Mouse (Mus musculus) adrenal gland, adult 2 months (tissue): ENCODE data around the gene Tle6. TPM values are rescaled to one million over a fixed set of nuclear protein-coding genes. Genes with fewer than 3 reads are reported as not detected.
A peak's percentile ranks its signal among the peaks of the same experiment; 100 is the strongest.
"Not testable (repeated sequence)": the region's sequence is repeated elsewhere in the genome, so short reads cannot be mapped to it uniquely, and the experiment has no call there.

Source experiments
- DNase-seq: peaks from one replicate; pipeline ENCODE4 v3.0.0; 2021
- long read RNA-seq: library from polyadenylated mRNA; stranded (forward); transcript quantifications from one replicate; pipeline ENCODE4 v2.0.0, GENCODE M21; 2021
- polyA plus RNA-seq: library from polyadenylated mRNA; depleted of rRNA; stranded (reverse); fragments of >200 nt; gene quantifications from 2 replicates; pipeline ENCODE4 v1.2.3, GENCODE M21; 2012; rRNA removed
- total RNA-seq, 2 experiments: library from RNA; stranded (reverse); gene quantifications; 2 replicates each; pipeline ENCODE4 v1.2.3; 2021

The Tle6 gene
- total RNA-seq, result 10 to 100 TPM; 24.0 to 59.6 TPM
- 49.5 and 90.8 TPM in 2 replicates for polyA plus RNA-seq
- long read RNA-seq, transcript Tle6-201 (14 exons, 2,015 nt), result major isoform, 5 of 44 reads
- long read RNA-seq, transcript Tle6-204 (11 exons, 1,855 nt), result major isoform, 5 of 44 reads
- long read RNA-seq, partial matches to known transcripts, result 5 of 44 reads
- long read RNA-seq, other reads (novel, unspliced or antisense), result 29 of 44 reads

- peak; percentile 97 for DNase-seq
Observed at GRCm38 (mm10) chr10:81600738-81601203, at the start of gene Tle6. TSS of gene Tle6 (minus strand) at chr10:81601073.

GRCm38 (mm10) chr10:81648803-81649775 lies 48.2 kb upstream of the Tle6 start, which contains the start of gene Gm10778:
TSS of gene Gm10778 (plus strand) at chr10:81649059.
- DNase-seq, result peak; percentile 89

GRCm38 (mm10) chr10:81646015-81646555 lies 45.2 kb upstream of the Tle6 start:
- peak; percentile 56 for DNase-seq

GRCm38 (mm10) chr10:81645391-81645790 lies 44.5 kb upstream of the Tle6 start:
- DNase-seq, result no peak

- no peak for DNase-seq
Observed at GRCm38 (mm10) chr10:81644716-81645115, 43.8 kb upstream of the Tle6 start.

- DNase-seq, result no peak
Observed at GRCm38 (mm10) chr10:81644162-81644561, 43.3 kb upstream of the Tle6 start.

GRCm38 (mm10) chr10:81643449-81644055 lies 42.7 kb upstream of the Tle6 start:
- DNase-seq, result peak; percentile 98

GRCm38 (mm10) chr10:81642648-81643448 lies 42.0 kb upstream of the Tle6 start:
- DNase-seq, result no peak

GRCm38 (mm10) chr10:81641978-81642647 lies 41.2 kb upstream of the Tle6 start:
- DNase-seq, result no peak

GRCm38 (mm10) chr10:81641566-81641965 lies 40.7 kb upstream of the Tle6 start:
- DNase-seq, result no peak

- not testable (repeated sequence) for DNase-seq
Observed at GRCm38 (mm10) chr10:81640825-81641224, 40.0 kb upstream of the Tle6 start.

GRCm38 (mm10) chr10:81638101-81638500 lies 37.2 kb upstream of the Tle6 start:
- no peak for DNase-seq

- no peak for DNase-seq
Observed at GRCm38 (mm10) chr10:81636338-81636737, 35.5 kb upstream of the Tle6 start.

GRCm38 (mm10) chr10:81633253-81634099 lies 32.6 kb upstream of the Tle6 start:
- DNase-seq, result peak; percentile 93

GRCm38 (mm10) chr10:81628390-81628789 lies 27.5 kb upstream of the Tle6 start, which contains the start of gene Ankrd24:
TSS of gene Ankrd24 (plus strand) at chr10:81628540.
- no peak for DNase-seq

GRCm38 (mm10) chr10:81627836-81628220 lies 27.0 kb upstream of the Tle6 start:
- no peak for DNase-seq

- peak; percentile 94 for DNase-seq
Observed at GRCm38 (mm10) chr10:81626994-81627835, 26.3 kb upstream of the Tle6 start, which contains the start of gene Sirt6. TSS of gene Sirt6 (minus strand) at chr10:81627797.
